Mouse (Mus musculus): Measurements from ENCODE around the gene Gng4.

The Gng4 gene

GRCm38 (mm10) chr13:13810885-13811284, 27.0 kb downstream of the Gng4 start:
- no peak for DNase-seq (ENCODE audit: extremely low read depth, insufficient read length, low spot score)

GRCm38 (mm10) chr13:13818696-13819095, 34.8 kb downstream of the Gng4 start:
- DNase-seq (ENCODE audit: extremely low read depth, insufficient read length, low spot score), result no peak

GRCm38 (mm10) chr13:13820234-13821123, 36.6 kb downstream of the Gng4 start:
- no peak for DNase-seq (ENCODE audit: extremely low read depth, insufficient read length, low spot score)

- no peak for DNase-seq (ENCODE audit: extremely low read depth, insufficient read length, low spot score)
These were observed 41.1 kb downstream of the Gng4 start for GRCm38 (mm10) chr13:13824946-13825345.

- no peak for DNase-seq (ENCODE audit: extremely low read depth, insufficient read length, low spot score)
These were observed 42.7 kb downstream of the Gng4 start for GRCm38 (mm10) chr13:13826533-13826932.

GRCm38 (mm10) chr13:13828125-13828524, 44.3 kb downstream of the Gng4 start:
- no peak for DNase-seq (ENCODE audit: extremely low read depth, insufficient read length, low spot score)

- no peak for DNase-seq (ENCODE audit: extremely low read depth, insufficient read length, low spot score)
These were observed 46.7 kb downstream of the Gng4 start for GRCm38 (mm10) chr13:13830469-13831074.

GRCm38 (mm10) chr13:13835180-13835579, 51.3 kb downstream of the Gng4 start:
- no peak for DNase-seq (ENCODE audit: extremely low read depth, insufficient read length, low spot score)

GRCm38 (mm10) chr13:13845021-13845420, 61.2 kb downstream of the Gng4 start:
- DNase-seq (ENCODE audit: extremely low read depth, insufficient read length, low spot score), result no peak

- DNase-seq (ENCODE audit: extremely low read depth, insufficient read length, low spot score), result no peak
These were observed 63.3 kb downstream of the Gng4 start for GRCm38 (mm10) chr13:13847075-13847599.

GRCm38 (mm10) chr13:13857190-13857589, 73.3 kb downstream of the Gng4 start:
- DNase-seq (ENCODE audit: extremely low read depth, insufficient read length, low spot score), result no peak

GRCm38 (mm10) chr13:13862346-13862745, 78.5 kb downstream of the Gng4 start:
- peak; percentile 1 for DNase-seq (ENCODE audit: extremely low read depth, insufficient read length, low spot score)

- DNase-seq (ENCODE audit: extremely low read depth, insufficient read length, low spot score), result no peak
These were observed 79.1 kb downstream of the Gng4 start for GRCm38 (mm10) chr13:13862941-13863340.

GRCm38 (mm10) chr13:13866339-13866738, 82.5 kb downstream of the Gng4 start:
- DNase-seq (ENCODE audit: extremely low read depth, insufficient read length, low spot score), result no peak

GRCm38 (mm10) chr13:13867078-13867759, 83.4 kb downstream of the Gng4 start:
- DNase-seq (ENCODE audit: extremely low read depth, insufficient read length, low spot score), result peak; percentile 29

- no peak for DNase-seq (ENCODE audit: extremely low read depth, insufficient read length, low spot score)
These were observed 84.1 kb downstream of the Gng4 start for GRCm38 (mm10) chr13:13867922-13868321.

Data from 3134 (cell line).